Mouse (Mus musculus): ENCODE data around the gene Prr5.
A peak's percentile ranks its signal among the peaks of the same experiment; 100 is the strongest.

- TF ChIP-seq CTCF (IDR thresholded peaks at IDR 0.05; ENCODE audit: low read depth) (peak; percentile 71), EP300 (optimal IDR thresholded peaks at IDR 0.05) (no peak)
These were observed 9.7 kb downstream of the Prr5 start for GRCm38 (mm10) chr15:84679090-84679489.
